Mouse (Mus musculus): Measurements from ENCODE around the gene Serpina1b. TPM values are rescaled to one million over a fixed set of nuclear protein-coding genes. Genes with fewer than 3 reads are reported as not detected.
"Not testable (repeated sequence)": the region's sequence is repeated elsewhere in the genome, so short reads cannot be mapped to it uniquely, and the experiment has no call there.

The Serpina1b gene
- total and polyA plus RNA-seq, 2 experiments from 2014 or later, result 0.23 to 2.7 TPM

GRCm38 (mm10) chr12:103735101-103735500 lies 95.1 kb downstream of the Serpina1b start:
- 75% methylated on average over 4 of the region's 4 CpGs for WGBS
- not testable (repeated sequence) for H3K4me1 ChIP-seq (ENCODE audit: control insufficient read depth, insufficient read depth); DNase-seq (ENCODE audit: low spot score); H3K4me3 ChIP-seq (ENCODE audit: low read depth, low read length); H3K9ac ChIP-seq (replicated peaks; ENCODE audit: low read depth, low read length); ATAC-seq (ENCODE audit: insufficient read depth, low read depth); H3K36me3 ChIP-seq (replicated peaks; ENCODE audit: control insufficient read depth, insufficient read depth, low read length); H3K4me2 ChIP-seq (ENCODE audit: low read depth, low read length); H3K27ac ChIP-seq (ENCODE audit: low read depth); H3K9me3 ChIP-seq (replicated peaks; ENCODE audit: control insufficient read depth, low read length); H3K27me3 ChIP-seq (ENCODE audit: control insufficient read depth, insufficient read depth, low read length)

DNA sequence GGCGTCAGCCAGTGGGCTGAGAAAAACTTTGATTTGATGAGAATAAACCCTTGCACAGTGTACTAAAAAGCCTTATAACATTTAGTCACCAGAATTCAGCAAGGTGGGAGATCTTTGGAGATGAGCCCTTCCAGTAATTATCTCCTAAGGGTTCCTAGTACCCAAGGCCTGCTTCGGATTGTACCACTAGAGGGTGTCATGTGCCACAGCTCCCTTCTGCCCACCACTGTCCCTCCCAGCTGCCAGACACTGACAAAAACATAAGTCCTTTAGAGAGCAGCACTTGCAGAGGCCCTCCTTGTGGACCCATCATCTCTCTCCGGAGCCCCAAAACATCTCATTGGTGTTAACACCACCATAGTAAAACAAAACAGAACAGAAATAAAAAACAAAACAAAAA lies 118.6 kb downstream of the Serpina1b start:
- ATAC-seq (ENCODE audit: insufficient read depth, low read depth) (no peak), DNase-seq (ENCODE audit: low spot score) (no peak)
- Histone ChIP-seq H3K4me3 (ENCODE audit: low read depth, low read length) (no peak overlapping the region), H3K4me2 (ENCODE audit: low read depth, low read length) (no peak overlapping the region), H3K9me3 (replicated peaks; ENCODE audit: control insufficient read depth, low read length) (no peaks in the 10 kb centered on the region), H3K27me3 (ENCODE audit: control insufficient read depth, insufficient read depth, low read length) (no peaks in the 10 kb centered on the region), H3K9ac (replicated peaks; ENCODE audit: low read depth, low read length) (no peak overlapping the region), H3K36me3 (replicated peaks; ENCODE audit: control insufficient read depth, insufficient read depth, low read length) (no peaks in the 10 kb centered on the region), H3K27ac (ENCODE audit: low read depth) (no peak overlapping the region), H3K4me1 (ENCODE audit: control insufficient read depth, insufficient read depth) (no peaks in the 10 kb centered on the region)
- 66% methylated on average over 3 of the region's 3 CpGs for WGBS
- no peak for TF ChIP-seq EP300 (IDR thresholded peaks at IDR 0.05; ENCODE audit: low read depth)
- TF ChIP-seq CTCF (IDR thresholded peaks at IDR 0.05; ENCODE audit: low read depth), result no peak

DNA sequence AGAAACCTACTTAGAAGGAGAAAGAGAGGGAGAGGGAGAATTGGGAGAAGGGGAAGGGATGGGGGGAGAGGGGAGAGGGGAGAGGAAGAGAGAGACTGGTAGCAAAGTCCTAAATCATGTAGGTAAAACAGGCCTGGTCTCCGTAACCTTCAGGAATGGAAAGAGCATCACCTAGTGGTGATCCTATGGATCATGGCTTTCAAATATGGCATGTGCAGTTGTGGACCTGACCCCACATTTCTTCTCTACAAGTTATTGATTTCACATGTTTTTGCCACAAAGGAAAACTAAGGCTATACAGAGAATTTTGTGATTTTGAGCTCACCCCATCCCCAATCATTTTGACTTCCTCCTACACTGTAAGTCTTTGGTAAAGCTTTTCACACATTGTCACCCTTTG lies 119.8 kb downstream of the Serpina1b start:
- peak; percentile 19 for DNase-seq (ENCODE audit: low spot score)
- Histone ChIP-seq H3K36me3 (replicated peaks; ENCODE audit: control insufficient read depth, insufficient read depth, low read length) (no peaks in the 10 kb centered on the region), H3K27me3 (ENCODE audit: control insufficient read depth, insufficient read depth, low read length) (no peaks in the 10 kb centered on the region), H3K27ac (ENCODE audit: low read depth) (no peak overlapping the region), H3K4me2 (ENCODE audit: low read depth, low read length) (no peak overlapping the region), H3K9me3 (replicated peaks; ENCODE audit: control insufficient read depth, low read length) (no peaks in the 10 kb centered on the region), H3K9ac (replicated peaks; ENCODE audit: low read depth, low read length) (no peak overlapping the region), H3K4me1 (ENCODE audit: control insufficient read depth, insufficient read depth) (no peaks in the 10 kb centered on the region), H3K4me3 (ENCODE audit: low read depth, low read length) (no peak overlapping the region)
- WGBS, result 46% methylated on average over 1 of the region's 1 CpGs
- no peak for ATAC-seq (ENCODE audit: insufficient read depth, low read depth)
- TF ChIP-seq EP300 (IDR thresholded peaks at IDR 0.05; ENCODE audit: low read depth) (no peak), CTCF (IDR thresholded peaks at IDR 0.05; ENCODE audit: low read depth) (peak; percentile 53)

DNA sequence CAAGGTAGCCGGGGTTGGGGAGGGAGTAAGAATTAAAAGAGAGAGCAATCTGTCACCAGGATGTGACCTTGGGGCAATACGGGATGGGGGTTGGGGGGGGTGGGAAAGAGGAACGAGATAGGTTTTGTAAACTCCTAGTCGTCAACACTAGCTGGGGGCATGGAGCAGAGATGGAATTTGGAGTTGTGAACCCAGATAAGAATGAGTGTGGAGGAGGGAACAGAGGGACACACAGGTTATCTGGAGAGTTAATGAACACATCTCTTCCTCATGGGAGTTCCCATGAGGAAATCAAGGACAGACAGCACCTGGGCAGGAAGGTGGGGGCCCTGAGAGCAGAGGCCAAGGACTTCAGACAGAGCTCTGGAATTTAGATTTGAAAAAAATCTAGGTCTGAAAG lies 124.1 kb downstream of the Serpina1b start:
- ATAC-seq (ENCODE audit: insufficient read depth, low read depth) (no peak), DNase-seq (ENCODE audit: low spot score) (no peak)
- TF ChIP-seq CTCF (IDR thresholded peaks at IDR 0.05; ENCODE audit: low read depth) (no peak), EP300 (IDR thresholded peaks at IDR 0.05; ENCODE audit: low read depth) (no peak)
- Histone ChIP-seq H3K27me3 (ENCODE audit: control insufficient read depth, insufficient read depth, low read length) (no peaks in the 10 kb centered on the region), H3K27ac (ENCODE audit: low read depth) (no peak overlapping the region), H3K36me3 (replicated peaks; ENCODE audit: control insufficient read depth, insufficient read depth, low read length) (no peaks in the 10 kb centered on the region), H3K4me3 (ENCODE audit: low read depth, low read length) (no peak overlapping the region), H3K4me1 (ENCODE audit: control insufficient read depth, insufficient read depth) (no peaks in the 10 kb centered on the region), H3K9ac (replicated peaks; ENCODE audit: low read depth, low read length) (no peak overlapping the region), H3K4me2 (ENCODE audit: low read depth, low read length) (no peak overlapping the region), H3K9me3 (replicated peaks; ENCODE audit: control insufficient read depth, low read length) (no peaks in the 10 kb centered on the region)
- WGBS, result 24% methylated on average over 4 of the region's 4 CpGs

- DNase-seq (ENCODE audit: low spot score) (no peak), ATAC-seq (ENCODE audit: insufficient read depth, low read depth) (no peak)
- Histone ChIP-seq H3K4me1 (ENCODE audit: control insufficient read depth, insufficient read depth) (no peaks in the 10 kb centered on the region), H3K9me3 (replicated peaks; ENCODE audit: control insufficient read depth, low read length) (no peaks in the 10 kb centered on the region), H3K36me3 (replicated peaks; ENCODE audit: control insufficient read depth, insufficient read depth, low read length) (no peaks in the 10 kb centered on the region), H3K9ac (replicated peaks; ENCODE audit: low read depth, low read length) (no peak overlapping the region), H3K27ac (ENCODE audit: low read depth) (no peak overlapping the region), H3K4me3 (ENCODE audit: low read depth, low read length) (no peak overlapping the region), H3K4me2 (ENCODE audit: low read depth, low read length) (no peak overlapping the region), H3K27me3 (ENCODE audit: control insufficient read depth, insufficient read depth, low read length) (no peaks in the 10 kb centered on the region)
- 35% methylated on average over 2 of the region's 2 CpGs for WGBS
- TF ChIP-seq CTCF (IDR thresholded peaks at IDR 0.05; ENCODE audit: low read depth) (no peak), EP300 (IDR thresholded peaks at IDR 0.05; ENCODE audit: low read depth) (no peak)
These were observed 124.6 kb downstream of the Serpina1b start for GRCm38 (mm10) chr12:103705547-103705946.

GRCm38 (mm10) chr12:103700144-103700750 lies 129.9 kb downstream of the Serpina1b start:
- no peak overlapping the region for H3K27ac ChIP-seq (ENCODE audit: low read depth)
- no peaks in the 10 kb centered on the region for H3K27me3 ChIP-seq (ENCODE audit: control insufficient read depth, insufficient read depth, low read length)
- no peaks in the 10 kb centered on the region for H3K36me3 ChIP-seq (replicated peaks; ENCODE audit: control insufficient read depth, insufficient read depth, low read length)
- TF ChIP-seq EP300 (IDR thresholded peaks at IDR 0.05; ENCODE audit: low read depth) (no peak), CTCF (IDR thresholded peaks at IDR 0.05; ENCODE audit: low read depth) (no peak)
- no peaks in the 10 kb centered on the region for H3K9me3 ChIP-seq (replicated peaks; ENCODE audit: control insufficient read depth, low read length)
- H3K4me3 ChIP-seq (ENCODE audit: low read depth, low read length), result no peak overlapping the region
- ATAC-seq (ENCODE audit: insufficient read depth, low read depth), result no peak
- H3K4me2 ChIP-seq (ENCODE audit: low read depth, low read length), result no peak overlapping the region
- H3K9ac ChIP-seq (replicated peaks; ENCODE audit: low read depth, low read length), result no peak overlapping the region
- 74% methylated on average over 4 of the region's 4 CpGs for WGBS
- DNase-seq (ENCODE audit: low spot score), result no peak
- no peaks in the 10 kb centered on the region for H3K4me1 ChIP-seq (ENCODE audit: control insufficient read depth, insufficient read depth)
